Mouse (Mus musculus) gastrocnemius, adult 2 months (tissue): ENCODE measurements at regions not wholly inside any gene's neighbourhood (a gene's known extent, or its start where the extent isn't known, plus 50 kb on each side); places are given as distances from the start of the nearest gene placed in this dataset.
A peak's percentile ranks its signal among the peaks of the same experiment; 100 is the strongest.
"Not testable (repeated sequence)": the region's sequence is repeated elsewhere in the genome, so short reads cannot be mapped to it uniquely, and the experiment has no call there.

Source experiments
- DNase-seq: peaks from one replicate; pipeline ENCODE4 v3.0.0; 2022
- H3K27ac ChIP-seq: fragments of 200-600 bp; 2 replicates; pipeline ENCODE4 v1.8.1; 2022; ENCODE audit warnings: mild to moderate bottlenecking
- H3K4me3 ChIP-seq: fragments of 200-600 bp; 2 replicates; pipeline ENCODE4 v1.8.1; 2022; ENCODE audit warnings: mild to moderate bottlenecking, moderate library complexity
- CTCF ChIP-seq: fragments of 200-600 bp; IDR thresholded peaks from 2 replicates; pipeline ENCODE4 v1.8.1; 2022; ENCODE audit warnings: antibody characterized with exemption, mild to moderate bottlenecking, moderate library complexity
- intact Hi-C: fragments of 180-260 bp; cut with DNase I; formaldehyde crosslinking; loops from one replicate; pipeline ENCODE4 v1.15.1; 2025

- no peak for TF ChIP-seq CTCF
- H3K4me3 ChIP-seq: no peak overlapping the region
- H3K27ac ChIP-seq: no peak overlapping the region
- no peak for DNase-seq
- intact Hi-C loops: no loop called here
Observed at GRCm38 (mm10) chr8:102017776-102018175, 767.7 kb downstream of the Cdh11 start.

GRCm38 (mm10) chr8:102000326-102001016 lies 785.0 kb downstream of the Cdh11 start:
- no peak for TF ChIP-seq CTCF
- Histone ChIP-seq H3K4me3 (no peak overlapping the region), H3K27ac (no peak overlapping the region)
- intact Hi-C loops: no loop called here
- no peak for DNase-seq

- H3K4me3 ChIP-seq, DNase-seq, intact Hi-C loops, H3K27ac ChIP-seq: not testable (repeated sequence)
Observed at GRCm38 (mm10) chr8:101996761-101997160, 788.7 kb downstream of the Cdh11 start.

GRCm38 (mm10) chr8:101956832-101957231 lies 828.6 kb downstream of the Cdh11 start:
- Histone ChIP-seq H3K4me3 (no peak overlapping the region), H3K27ac (no peak overlapping the region)
- TF ChIP-seq CTCF: no peak
- DNase-seq: no peak
- intact Hi-C loops: no loop called here

- peak; percentile 21 for DNase-seq
- intact Hi-C loops: no loop called here
- no peak overlapping the region for H3K27ac ChIP-seq
- no peak for TF ChIP-seq CTCF
- no peak overlapping the region for H3K4me3 ChIP-seq
Observed at GRCm38 (mm10) chr8:101950599-101950998, 834.8 kb downstream of the Cdh11 start.

- Histone ChIP-seq H3K27ac (no peak overlapping the region), H3K4me3 (no peak overlapping the region)
Observed at GRCm38 (mm10) chr8:101937859-101938258, 847.6 kb downstream of the Cdh11 start.

GRCm38 (mm10) chr8:101913665-101914064 lies 871.8 kb downstream of the Cdh11 start:
- no peak for TF ChIP-seq CTCF
- no peak for DNase-seq
- no peak overlapping the region for H3K27ac ChIP-seq
- intact Hi-C loops: no loop called here
- H3K4me3 ChIP-seq: no peak overlapping the region

More at GRCm38 (mm10) chr8:101937859-101938258, 847.6 kb downstream of the Cdh11 start:
- intact Hi-C loops: no loop called here
- no peak for DNase-seq
- no peak for TF ChIP-seq CTCF
